Mouse (Mus musculus): Measurements from ENCODE around the gene Dpt. TPM values are rescaled to one million over a fixed set of nuclear protein-coding genes. Genes with fewer than 3 reads are reported as not detected.

Gene Dpt
- polyA plus RNA-seq, 1 experiment from 2014 or later: not detected

- H3K9ac ChIP-seq (replicated peaks; ENCODE audit: low read depth, low read length): no peak overlapping the region
- H3K27me3 ChIP-seq (replicated peaks; ENCODE audit: control insufficient read depth, insufficient read depth, low read length): no peaks in the 10 kb centered on the region
- H3K4me1 ChIP-seq (replicated peaks; ENCODE audit: control insufficient read depth, insufficient read depth, low read length): no peaks in the 10 kb centered on the region
- H3K4me3 ChIP-seq (replicated peaks; ENCODE audit: low read length): no peak overlapping the region
- no peak overlapping the region for H3K27ac ChIP-seq (ENCODE audit: low read length)
- no peak for ATAC-seq
- WGBS: 82% methylated on average over 10 of the region's 10 CpGs
- no peak overlapping the region for H3K4me2 ChIP-seq (ENCODE audit: low read length)
- H3K36me3 ChIP-seq (ENCODE audit: control insufficient read depth, insufficient read depth): no peaks in the 10 kb centered on the region
- no peaks in the 10 kb centered on the region for H3K9me3 ChIP-seq (ENCODE audit: control insufficient read depth, low read length)
These were observed 8.4 kb downstream of the Dpt start for GRCm38 (mm10) chr1:164804751-164805435.

- Histone ChIP-seq H3K27ac (ENCODE audit: low read length) (no peak overlapping the region), H3K27me3 (replicated peaks; ENCODE audit: control insufficient read depth, insufficient read depth, low read length) (no peaks in the 10 kb centered on the region)
- WGBS: 85% methylated on average over 2 of the region's 2 CpGs
These were observed 12.9 kb downstream of the Dpt start for GRCm38 (mm10) chr1:164809371-164809770.

GRCm38 (mm10) chr1:164811296-164811695 is 14.9 kb downstream of the Dpt start:
- peak; percentile 76 for ATAC-seq
- 76% methylated on average over 3 of the region's 3 CpGs for WGBS
- peaks cover 4% of the 10 kb centered on the region for H3K4me1 ChIP-seq (replicated peaks; ENCODE audit: control insufficient read depth, insufficient read depth, low read length)

More at GRCm38 (mm10) chr1:164809371-164809770, 12.9 kb downstream of the Dpt start:
- H3K9me3 ChIP-seq (ENCODE audit: control insufficient read depth, low read length): no peaks in the 10 kb centered on the region
- H3K4me3 ChIP-seq (replicated peaks; ENCODE audit: low read length): no peak overlapping the region
- no peak for ATAC-seq
- peaks cover 4% of the 10 kb centered on the region for H3K4me1 ChIP-seq (replicated peaks; ENCODE audit: control insufficient read depth, insufficient read depth, low read length)
- H3K9ac ChIP-seq (replicated peaks; ENCODE audit: low read depth, low read length): no peak overlapping the region
- H3K4me2 ChIP-seq (ENCODE audit: low read length): no peak overlapping the region
- no peaks in the 10 kb centered on the region for H3K36me3 ChIP-seq (ENCODE audit: control insufficient read depth, insufficient read depth)

DNA sequence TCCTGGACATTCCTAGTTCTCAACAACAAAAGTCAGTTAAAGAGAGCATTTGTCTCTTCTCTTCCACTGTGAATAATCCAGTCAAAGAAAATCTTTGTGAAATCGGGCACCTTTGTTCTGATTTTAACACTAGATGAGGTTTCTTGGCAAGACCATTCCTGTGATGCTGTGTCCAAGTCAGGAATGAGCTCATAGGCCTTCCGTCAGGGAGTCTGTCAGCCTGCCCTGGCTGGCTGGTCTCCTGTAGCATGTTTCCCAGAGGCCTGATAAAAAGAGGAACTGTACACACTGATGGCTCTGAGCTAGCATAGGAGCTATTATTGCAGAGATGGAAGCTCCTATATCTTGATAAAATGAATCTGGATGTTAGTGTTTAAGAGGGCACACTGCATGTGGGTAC is 17.8 kb downstream of the Dpt start:
- Histone ChIP-seq H3K27ac (ENCODE audit: low read length) (no peak overlapping the region), H3K4me3 (replicated peaks; ENCODE audit: low read length) (no peak overlapping the region), H3K9me3 (ENCODE audit: control insufficient read depth, low read length) (no peaks in the 10 kb centered on the region), H3K27me3 (replicated peaks; ENCODE audit: control insufficient read depth, insufficient read depth, low read length) (no peaks in the 10 kb centered on the region), H3K9ac (replicated peaks; ENCODE audit: low read depth, low read length) (no peak overlapping the region), H3K4me1 (replicated peaks; ENCODE audit: control insufficient read depth, insufficient read depth, low read length) (peaks cover 4% of the 10 kb centered on the region), H3K36me3 (ENCODE audit: control insufficient read depth, insufficient read depth) (no peaks in the 10 kb centered on the region), H3K4me2 (ENCODE audit: low read length) (no peak overlapping the region)
- peak; percentile 69 for ATAC-seq
- WGBS: 40% methylated on average over 2 of the region's 2 CpGs

More at GRCm38 (mm10) chr1:164811296-164811695, 14.9 kb downstream of the Dpt start:
- no peak overlapping the region for H3K4me2 ChIP-seq (ENCODE audit: low read length)
- H3K36me3 ChIP-seq (ENCODE audit: control insufficient read depth, insufficient read depth): no peaks in the 10 kb centered on the region
- H3K27me3 ChIP-seq (replicated peaks; ENCODE audit: control insufficient read depth, insufficient read depth, low read length): no peaks in the 10 kb centered on the region
- no peaks in the 10 kb centered on the region for H3K9me3 ChIP-seq (ENCODE audit: control insufficient read depth, low read length)
- H3K9ac ChIP-seq (replicated peaks; ENCODE audit: low read depth, low read length): no peak overlapping the region
- no peak overlapping the region for H3K27ac ChIP-seq (ENCODE audit: low read length)
- no peak overlapping the region for H3K4me3 ChIP-seq (replicated peaks; ENCODE audit: low read length)

DNA sequence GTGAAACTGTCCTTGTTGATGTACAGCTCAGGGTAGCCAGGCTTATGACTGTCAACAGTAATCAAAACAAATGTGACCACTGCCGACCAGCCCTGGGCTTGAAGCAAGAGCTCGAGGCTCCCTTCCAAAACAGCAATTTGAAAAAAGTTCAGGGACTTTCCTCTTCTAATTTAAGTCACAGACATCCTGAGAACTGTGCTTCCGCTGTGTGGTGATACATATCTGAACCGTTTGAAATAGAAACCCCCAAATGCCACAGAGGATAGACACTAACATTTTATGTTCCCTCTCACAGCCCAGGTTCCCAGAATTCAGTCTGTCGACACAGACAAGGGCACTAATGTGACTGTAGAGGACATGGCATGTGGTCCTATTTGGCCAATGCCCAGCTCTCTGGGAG is 18.9 kb downstream of the Dpt start:
- no peak for ATAC-seq
- H3K4me2 ChIP-seq (ENCODE audit: low read length): no peak overlapping the region
- H3K36me3 ChIP-seq (ENCODE audit: control insufficient read depth, insufficient read depth): no peaks in the 10 kb centered on the region
- no peaks in the 10 kb centered on the region for H3K27me3 ChIP-seq (replicated peaks; ENCODE audit: control insufficient read depth, insufficient read depth, low read length)
- H3K4me3 ChIP-seq (replicated peaks; ENCODE audit: low read length): no peak overlapping the region
- no peak overlapping the region for H3K9ac ChIP-seq (replicated peaks; ENCODE audit: low read depth, low read length)
- WGBS: 86% methylated on average over 5 of the region's 5 CpGs
- H3K9me3 ChIP-seq (ENCODE audit: control insufficient read depth, low read length): no peaks in the 10 kb centered on the region
- no peak overlapping the region for H3K27ac ChIP-seq (ENCODE audit: low read length)
- H3K4me1 ChIP-seq (replicated peaks; ENCODE audit: control insufficient read depth, insufficient read depth, low read length): peaks cover 4% of the 10 kb centered on the region

GRCm38 (mm10) chr1:164817331-164817730 is 20.9 kb downstream of the Dpt start:
- H3K27me3 ChIP-seq (replicated peaks; ENCODE audit: control insufficient read depth, insufficient read depth, low read length): no peaks in the 10 kb centered on the region
- no peaks in the 10 kb centered on the region for H3K36me3 ChIP-seq (ENCODE audit: control insufficient read depth, insufficient read depth)
- H3K4me1 ChIP-seq (replicated peaks; ENCODE audit: control insufficient read depth, insufficient read depth, low read length): peaks cover 4% of the 10 kb centered on the region
- WGBS: 97% methylated on average over 3 of the region's 3 CpGs
- ATAC-seq: no peak
- H3K9ac ChIP-seq (replicated peaks; ENCODE audit: low read depth, low read length): no peak overlapping the region
- H3K4me3 ChIP-seq (replicated peaks; ENCODE audit: low read length): no peak overlapping the region
- no peak overlapping the region for H3K27ac ChIP-seq (ENCODE audit: low read length)
- no peak overlapping the region for H3K4me2 ChIP-seq (ENCODE audit: low read length)
- no peaks in the 10 kb centered on the region for H3K9me3 ChIP-seq (ENCODE audit: control insufficient read depth, low read length)

DNA sequence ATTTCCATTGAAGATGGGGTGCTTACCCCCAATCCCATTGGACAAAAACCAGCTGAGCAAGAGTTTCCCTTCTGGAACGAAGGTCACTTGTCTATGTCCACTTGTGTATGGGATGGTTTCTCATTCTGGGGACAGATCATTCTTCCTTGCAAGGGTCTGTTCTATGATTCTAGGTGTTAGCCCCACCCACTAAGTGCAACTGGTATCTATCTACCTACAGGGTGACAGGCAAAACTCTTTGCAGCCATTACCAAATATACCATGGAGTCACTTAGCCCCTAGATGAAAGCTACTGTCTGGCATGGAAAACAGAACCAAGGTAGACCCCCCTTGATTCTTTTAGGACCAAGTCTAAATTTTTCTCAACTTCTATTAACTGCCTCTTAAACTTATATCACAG is 24.9 kb downstream of the Dpt start:
- no peaks in the 10 kb centered on the region for H3K36me3 ChIP-seq (ENCODE audit: control insufficient read depth, insufficient read depth)
- no peak for ATAC-seq
- no peaks in the 10 kb centered on the region for H3K9me3 ChIP-seq (ENCODE audit: control insufficient read depth, low read length)
- no peak overlapping the region for H3K4me3 ChIP-seq (replicated peaks; ENCODE audit: low read length)
- no peak overlapping the region for H3K4me2 ChIP-seq (ENCODE audit: low read length)
- no peaks in the 10 kb centered on the region for H3K27me3 ChIP-seq (replicated peaks; ENCODE audit: control insufficient read depth, insufficient read depth, low read length)
- H3K9ac ChIP-seq (replicated peaks; ENCODE audit: low read depth, low read length): no peak overlapping the region
- H3K27ac ChIP-seq (ENCODE audit: low read length): no peak overlapping the region
- WGBS: 96% methylated on average over 1 of the region's 1 CpGs
- no peaks in the 10 kb centered on the region for H3K4me1 ChIP-seq (replicated peaks; ENCODE audit: control insufficient read depth, insufficient read depth, low read length)

GRCm38 (mm10) chr1:164821821-164822220 is 25.4 kb downstream of the Dpt start:
- ATAC-seq: no peak
- Histone ChIP-seq H3K9me3 (ENCODE audit: control insufficient read depth, low read length) (no peaks in the 10 kb centered on the region), H3K4me1 (replicated peaks; ENCODE audit: control insufficient read depth, insufficient read depth, low read length) (no peaks in the 10 kb centered on the region), H3K4me2 (ENCODE audit: low read length) (no peak overlapping the region), H3K9ac (replicated peaks; ENCODE audit: low read depth, low read length) (no peak overlapping the region), H3K4me3 (replicated peaks; ENCODE audit: low read length) (no peak overlapping the region), H3K27ac (ENCODE audit: low read length) (no peak overlapping the region), H3K36me3 (ENCODE audit: control insufficient read depth, insufficient read depth) (no peaks in the 10 kb centered on the region), H3K27me3 (replicated peaks; ENCODE audit: control insufficient read depth, insufficient read depth, low read length) (no peaks in the 10 kb centered on the region)
- 77% methylated on average over 3 of the region's 3 CpGs for WGBS

- 64% methylated on average over 4 of the region's 4 CpGs for WGBS
- H3K4me1 ChIP-seq (replicated peaks; ENCODE audit: control insufficient read depth, insufficient read depth, low read length): no peaks in the 10 kb centered on the region
- ATAC-seq: no peak
- no peak overlapping the region for H3K9ac ChIP-seq (replicated peaks; ENCODE audit: low read depth, low read length)
- H3K9me3 ChIP-seq (ENCODE audit: control insufficient read depth, low read length): no peaks in the 10 kb centered on the region
- H3K4me2 ChIP-seq (ENCODE audit: low read length): no peak overlapping the region
- no peaks in the 10 kb centered on the region for H3K36me3 ChIP-seq (ENCODE audit: control insufficient read depth, insufficient read depth)
- no peak overlapping the region for H3K4me3 ChIP-seq (replicated peaks; ENCODE audit: low read length)
- H3K27me3 ChIP-seq (replicated peaks; ENCODE audit: control insufficient read depth, insufficient read depth, low read length): no peaks in the 10 kb centered on the region
- no peak overlapping the region for H3K27ac ChIP-seq (ENCODE audit: low read length)
These were observed 25.8 kb downstream of the Dpt start for GRCm38 (mm10) chr1:164822268-164822667.

DNA sequence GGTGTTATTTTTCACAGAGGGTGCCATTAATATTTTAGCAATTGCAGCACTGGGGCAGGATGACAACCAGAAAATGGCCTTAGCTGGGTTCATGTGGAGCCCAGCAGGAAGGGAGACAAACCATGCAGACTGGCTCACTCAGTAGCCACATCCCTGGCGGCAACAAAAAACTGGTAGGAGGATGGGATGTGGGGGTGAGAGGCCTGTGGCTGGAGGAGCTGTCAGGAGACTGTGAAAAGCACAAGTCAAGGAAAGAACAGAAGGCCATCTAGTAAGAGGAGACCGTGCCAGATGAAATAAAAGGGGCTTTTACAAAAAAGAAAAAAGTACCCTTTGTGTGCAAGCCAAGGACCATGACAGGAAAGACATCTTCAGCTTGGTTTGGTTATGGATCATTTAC is 28.5 kb downstream of the Dpt start:
- 39% methylated on average over 2 of the region's 2 CpGs for WGBS

More for the DNA sequence above, 28.5 kb downstream of the Dpt start:
- Histone ChIP-seq H3K4me3 (replicated peaks; ENCODE audit: low read length) (no peak overlapping the region), H3K27ac (ENCODE audit: low read length) (no peak overlapping the region), H3K4me1 (replicated peaks; ENCODE audit: control insufficient read depth, insufficient read depth, low read length) (no peaks in the 10 kb centered on the region), H3K36me3 (ENCODE audit: control insufficient read depth, insufficient read depth) (no peaks in the 10 kb centered on the region), H3K9me3 (ENCODE audit: control insufficient read depth, low read length) (no peaks in the 10 kb centered on the region), H3K4me2 (ENCODE audit: low read length) (no peak overlapping the region), H3K27me3 (replicated peaks; ENCODE audit: control insufficient read depth, insufficient read depth, low read length) (no peaks in the 10 kb centered on the region), H3K9ac (replicated peaks; ENCODE audit: low read depth, low read length) (no peak overlapping the region)
- no peak for ATAC-seq
